Mouse (Mus musculus) thymus, postnatal 0 days (tissue): Measurements from ENCODE around the gene Acot12. TPM values are rescaled to one million over a fixed set of nuclear protein-coding genes. Genes with fewer than 3 reads are reported as not detected.

ENCODE experiments used
- DNase-seq: peaks from one replicate; pipeline ENCODE4 v3.0.0-alpha.2; 2015; ENCODE audit warnings: low spot score
- polyA plus RNA-seq: library from polyadenylated mRNA; unstranded; fragments of >200 nt; fragmentation: Nextera tagmentation; extraction: Ambion mirVana; gene quantifications from 2 replicates; pipeline ENCODE4 v1.2.1, GENCODE M21; 2015

Gene Acot12
- polyA plus RNA-seq = 0.05 and 0.08 TPM in 2 replicates

DNA sequence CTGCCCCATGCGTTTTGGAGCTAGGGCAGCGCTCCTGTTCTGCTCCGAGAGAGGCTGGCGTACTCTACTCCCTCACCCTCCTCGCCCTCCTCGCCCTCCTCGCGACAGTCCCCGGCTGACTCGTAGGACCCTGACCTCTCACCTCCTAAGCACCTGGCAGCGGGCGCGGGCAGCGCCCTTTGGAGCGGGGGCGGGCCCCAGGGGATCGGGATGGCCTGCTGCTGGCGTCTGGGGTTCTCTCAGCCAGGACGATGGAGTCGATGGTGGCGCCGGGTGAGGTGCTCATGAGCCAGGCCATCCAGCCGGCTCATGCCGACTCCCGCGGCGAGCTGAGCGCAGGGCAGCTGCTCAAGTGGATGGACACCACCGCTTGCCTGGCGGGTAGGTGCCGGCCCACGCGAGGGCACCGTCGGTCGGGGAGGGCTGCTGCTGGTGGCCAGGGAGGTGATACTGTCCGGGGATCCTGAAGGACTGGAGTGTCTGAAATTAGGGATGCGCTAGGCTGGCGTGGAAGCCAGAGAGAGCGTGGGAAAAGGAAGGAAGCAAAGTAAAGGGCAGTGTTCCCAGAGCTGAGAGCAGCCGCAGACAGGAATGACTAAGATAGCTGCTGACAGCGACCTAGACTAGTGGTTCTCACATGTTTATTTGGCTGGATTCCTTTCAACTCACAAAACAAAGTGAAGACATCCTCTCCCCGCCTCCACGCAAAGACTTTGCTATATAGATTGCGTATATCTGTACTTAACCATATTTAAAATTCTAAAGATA lies at the start of gene Acot12:
Acot12 (plus strand) TSS at position 233 of the 768 bp plus-strand sequence.
- no peak for DNase-seq

DNA sequence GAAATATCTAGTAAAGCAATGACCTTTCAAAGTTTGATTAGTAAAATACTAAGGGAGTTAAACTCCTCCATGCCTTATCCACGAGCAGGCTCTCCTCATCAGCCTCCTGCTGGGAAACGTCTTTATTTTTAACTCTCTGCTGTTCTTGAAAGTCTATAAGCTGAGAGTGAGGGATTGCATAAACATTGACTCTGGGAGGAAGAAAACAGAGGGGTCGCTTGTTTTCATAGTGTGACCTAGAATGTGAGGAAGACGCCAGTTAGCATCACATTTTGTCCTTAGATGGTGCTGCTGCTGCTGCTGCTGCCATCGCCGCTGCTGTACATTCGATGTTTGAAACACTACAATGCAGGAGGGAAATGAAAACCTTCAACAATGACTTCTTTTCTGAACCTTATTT lies 47.7 kb upstream of the Acot12 start:
- no peak for DNase-seq

DNA sequence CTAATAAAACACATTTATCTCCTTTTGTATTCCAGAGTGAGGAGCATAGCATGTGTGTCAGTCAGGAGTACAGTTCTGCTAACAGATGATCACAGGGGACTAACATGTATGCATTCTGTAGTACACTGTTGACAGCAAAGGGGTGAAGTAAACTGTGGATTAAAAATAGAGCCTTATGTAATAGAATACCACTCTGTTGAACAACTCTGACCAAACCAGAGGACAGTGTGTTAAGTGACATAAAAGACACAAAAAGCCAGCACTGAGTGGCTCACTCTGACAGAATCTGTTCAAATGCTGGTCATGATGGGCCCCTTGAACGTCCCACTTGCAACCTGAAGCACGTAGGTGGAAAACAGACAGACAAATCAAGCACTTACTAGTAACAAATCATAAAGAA lies 45.9 kb upstream of the Acot12 start:
- DNase-seq = no peak

DNA sequence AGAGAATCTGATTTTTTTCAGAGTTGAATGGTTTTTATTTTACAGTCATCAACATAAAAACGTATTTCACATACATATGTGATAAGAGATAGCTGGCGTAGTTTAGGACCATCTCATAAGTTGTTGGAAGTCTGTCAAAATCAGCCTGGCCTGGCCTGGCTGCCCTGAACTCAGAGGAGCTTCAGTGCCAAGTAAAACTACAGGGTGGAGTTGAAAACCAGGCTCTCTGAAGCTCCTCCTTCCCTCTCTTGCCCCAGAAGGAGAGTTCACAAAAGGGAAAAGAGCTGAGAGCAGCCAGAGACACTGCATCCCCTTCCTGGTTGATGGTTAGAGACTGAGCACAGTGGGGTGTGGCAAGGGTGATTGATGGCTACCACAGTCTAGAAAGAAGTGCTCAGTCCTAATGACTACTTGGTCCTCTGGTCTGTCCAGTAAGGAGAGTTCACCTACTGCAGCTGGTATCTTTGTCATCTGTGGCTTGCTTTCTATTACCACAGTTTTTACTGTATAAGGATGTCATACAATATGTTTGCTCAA lies 45.1 kb upstream of the Acot12 start:
- no peak for DNase-seq

DNA sequence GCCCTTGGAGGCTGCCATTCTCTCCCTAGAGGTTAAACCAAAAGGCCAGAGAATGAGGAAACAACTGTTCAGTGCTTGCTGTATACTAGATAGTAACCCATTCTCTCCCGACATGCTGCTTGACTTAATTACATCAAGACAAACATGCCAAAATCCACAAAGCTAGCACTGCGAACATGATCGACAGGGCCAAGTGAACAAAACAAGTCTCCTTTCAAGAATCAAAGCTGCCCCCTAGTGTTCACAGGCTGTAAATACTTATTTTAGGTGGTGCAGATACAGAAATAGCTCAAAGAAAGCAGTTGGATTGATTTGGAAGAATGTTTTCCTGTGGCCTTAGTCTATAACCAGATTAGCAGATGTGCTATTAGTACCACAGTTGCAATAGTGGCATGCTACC lies 44.3 kb upstream of the Acot12 start:
- DNase-seq = peak; percentile 78

DNA sequence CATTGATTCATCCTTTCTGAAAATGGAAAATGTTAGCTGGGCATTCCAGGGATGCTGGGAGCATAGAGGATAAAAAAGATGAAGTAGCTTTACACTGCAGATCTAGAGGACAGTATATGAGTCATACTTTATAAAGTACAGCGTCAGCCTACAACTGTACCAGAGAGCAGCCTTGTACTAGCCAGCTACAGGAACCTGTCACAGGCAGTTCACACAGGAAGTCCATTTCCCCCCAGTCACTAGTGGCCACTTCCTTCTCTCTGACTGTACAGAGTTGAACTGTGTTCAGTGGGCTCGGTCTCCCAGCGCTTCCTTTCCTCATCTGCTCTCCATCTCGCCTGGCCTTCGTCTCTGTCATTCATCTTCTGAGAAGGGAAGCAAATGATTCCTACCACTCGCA lies 39.0 kb upstream of the Acot12 start:
- peak; percentile 21 for DNase-seq

DNA sequence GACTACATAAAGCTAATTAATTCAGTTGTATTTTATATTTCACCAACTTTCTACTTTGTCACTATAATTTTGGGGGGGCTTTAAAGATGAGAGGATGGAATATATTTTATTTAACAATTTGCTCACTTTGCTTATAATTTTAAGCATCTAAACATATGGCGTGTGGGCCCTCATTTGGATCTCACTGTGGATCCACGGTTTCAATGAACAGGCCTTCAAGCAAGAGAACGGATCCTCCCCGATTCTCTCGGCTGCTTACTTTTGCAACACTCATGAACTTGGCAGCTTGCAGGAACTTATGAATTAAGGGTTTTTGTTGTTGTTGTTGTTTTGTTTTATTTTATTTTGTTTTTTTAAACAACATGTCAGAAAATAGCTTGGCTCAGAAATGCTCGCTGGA lies 21.8 kb upstream of the Acot12 start:
- DNase-seq = no peak

DNA sequence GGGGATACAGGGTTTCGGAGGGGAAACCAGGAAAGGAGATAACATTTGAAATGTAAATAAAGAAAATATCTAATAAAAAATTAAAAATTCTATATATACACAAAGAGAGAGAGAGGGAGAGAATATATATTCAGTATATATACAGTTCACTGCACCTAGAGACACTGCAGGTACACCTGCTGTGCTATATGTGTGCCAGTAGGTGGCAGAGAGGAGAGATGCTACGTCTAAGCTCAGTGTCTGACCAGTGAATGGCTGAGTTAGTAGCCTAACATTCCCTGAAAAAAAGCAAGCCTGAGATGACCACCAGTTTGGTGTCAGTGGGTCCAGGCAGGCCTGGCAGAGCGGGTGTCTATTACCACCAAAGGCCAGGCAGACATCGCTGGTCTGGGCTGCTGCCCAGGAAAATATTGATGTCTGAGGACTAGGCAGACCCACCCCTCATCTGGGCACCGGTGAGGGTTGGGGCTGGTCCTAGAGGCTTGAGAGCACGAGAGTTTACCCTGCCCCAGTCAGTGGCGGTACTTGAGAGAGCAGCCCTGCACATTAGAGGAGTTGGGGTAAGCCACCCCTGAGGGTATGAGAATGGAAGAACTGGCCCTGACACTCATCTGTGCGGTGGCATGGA lies 18.1 kb upstream of the Acot12 start:
- peak; percentile 19 for DNase-seq

DNA sequence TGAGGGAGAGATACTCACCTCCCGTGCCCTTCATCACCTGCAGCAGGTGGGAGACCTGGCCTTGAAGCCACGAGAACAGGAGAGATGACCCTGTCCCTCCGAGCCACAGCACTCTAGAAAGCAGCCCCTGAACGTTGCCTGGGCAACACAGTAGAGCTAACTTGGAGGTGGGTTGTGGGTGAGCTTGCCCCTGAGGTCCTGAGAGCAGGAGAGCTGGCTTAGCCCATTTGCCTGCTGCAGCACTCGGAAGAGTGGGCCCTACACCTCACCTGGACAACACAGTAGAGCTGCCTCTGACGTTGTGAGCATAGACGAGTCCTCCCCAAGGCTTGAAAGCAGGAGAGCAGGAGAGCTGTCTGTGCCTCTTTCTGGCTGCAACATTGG lies 17.6 kb upstream of the Acot12 start:
- DNase-seq = no peak

DNA sequence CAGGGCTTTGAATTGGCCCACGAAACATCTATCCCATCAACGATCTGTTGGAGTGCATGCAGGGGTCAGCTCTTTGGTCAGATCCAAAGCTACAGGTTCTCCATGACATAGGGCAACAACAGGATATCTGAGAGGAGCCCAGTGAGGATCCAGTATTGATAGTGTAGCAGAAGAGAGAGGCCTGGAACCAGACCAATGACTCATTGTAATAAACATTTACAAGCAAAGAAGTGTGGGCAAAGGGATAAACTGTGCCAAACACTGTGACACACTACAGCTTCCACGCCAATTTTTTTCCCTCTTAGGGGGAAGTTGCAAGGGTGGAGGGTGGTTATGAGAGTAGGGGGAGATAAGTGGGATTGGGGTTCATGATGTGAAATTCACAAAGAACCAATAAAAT lies 17.1 kb upstream of the Acot12 start:
- no peak for DNase-seq

DNA sequence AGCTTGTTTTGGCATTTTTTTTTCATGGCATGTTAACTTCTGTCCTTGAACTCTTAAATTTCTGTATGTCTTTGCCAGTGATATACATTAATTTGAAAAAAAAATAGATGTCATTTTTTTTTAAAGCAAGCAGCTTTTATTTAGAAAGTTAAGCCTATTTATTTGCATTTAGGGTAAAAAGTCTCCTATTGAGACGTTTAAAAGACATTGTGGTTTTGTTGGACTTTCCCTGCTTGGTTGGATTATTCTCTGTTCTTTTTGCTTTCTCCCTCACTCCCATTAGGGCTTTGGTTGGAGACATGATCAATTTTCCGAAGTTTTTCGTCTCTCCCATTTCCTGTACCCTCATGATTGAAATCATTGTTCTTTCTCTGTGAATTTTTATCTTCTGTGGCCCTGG lies 16.2 kb upstream of the Acot12 start:
- no peak for DNase-seq

DNA sequence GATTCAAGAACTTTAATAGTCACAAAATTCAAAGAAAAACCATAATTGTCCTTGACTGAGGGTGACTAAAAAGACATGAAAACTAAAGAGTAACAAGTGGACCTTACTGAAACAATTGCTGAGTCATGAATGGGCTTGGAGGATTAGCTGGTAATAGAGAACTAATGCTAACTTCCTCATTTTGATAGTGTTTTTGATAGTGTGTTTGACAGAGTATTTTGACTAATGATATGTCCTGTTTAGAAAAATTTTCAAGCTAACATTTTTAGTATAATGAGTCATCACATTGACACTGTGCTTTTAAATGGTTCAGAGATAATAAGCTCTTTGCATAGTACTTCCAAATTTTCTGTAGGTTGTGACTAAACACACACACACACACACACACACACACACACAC lies 13.4 kb upstream of the Acot12 start:
- DNase-seq = no peak

DNA sequence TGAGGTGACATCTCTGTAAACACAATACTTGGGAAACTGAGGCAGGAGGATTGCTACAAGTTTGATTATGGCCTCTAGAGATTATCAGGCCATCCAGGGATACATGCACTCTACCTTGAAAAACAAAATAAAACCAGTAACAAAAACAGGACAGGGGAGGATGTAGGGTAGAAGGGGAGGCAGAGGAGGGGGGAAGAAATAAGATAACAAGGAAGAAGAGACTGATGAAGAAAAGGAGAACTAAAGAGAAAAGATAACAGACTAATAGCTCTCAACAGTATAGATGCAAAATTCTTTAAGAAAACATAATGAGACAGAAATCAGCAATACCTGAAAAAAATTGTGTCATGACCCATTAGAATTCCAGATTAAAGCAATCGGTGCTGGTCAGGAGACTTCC lies 4.1 kb upstream of the Acot12 start:
- no peak for DNase-seq

DNA sequence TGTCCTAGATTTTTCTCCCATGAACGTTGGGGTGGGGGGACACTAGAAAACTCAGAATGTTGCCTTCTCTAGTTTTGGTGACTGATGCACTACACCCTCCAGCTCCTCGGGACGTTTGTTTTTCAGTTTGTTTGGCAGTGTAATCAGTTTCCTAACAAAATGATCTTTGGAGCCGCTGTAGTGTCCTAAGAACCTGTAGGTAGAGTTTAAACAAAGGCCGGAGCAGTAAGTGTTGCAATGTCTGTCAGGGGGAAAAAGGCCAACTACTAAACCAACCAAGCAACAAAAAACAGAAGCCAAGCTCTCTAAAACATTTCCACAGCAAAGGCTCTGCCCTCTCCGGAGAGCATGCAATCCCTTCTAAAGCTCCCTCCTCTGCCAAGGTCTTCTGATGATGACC lies 461 bp upstream of the Acot12 start:
- no peak for DNase-seq

DNA sequence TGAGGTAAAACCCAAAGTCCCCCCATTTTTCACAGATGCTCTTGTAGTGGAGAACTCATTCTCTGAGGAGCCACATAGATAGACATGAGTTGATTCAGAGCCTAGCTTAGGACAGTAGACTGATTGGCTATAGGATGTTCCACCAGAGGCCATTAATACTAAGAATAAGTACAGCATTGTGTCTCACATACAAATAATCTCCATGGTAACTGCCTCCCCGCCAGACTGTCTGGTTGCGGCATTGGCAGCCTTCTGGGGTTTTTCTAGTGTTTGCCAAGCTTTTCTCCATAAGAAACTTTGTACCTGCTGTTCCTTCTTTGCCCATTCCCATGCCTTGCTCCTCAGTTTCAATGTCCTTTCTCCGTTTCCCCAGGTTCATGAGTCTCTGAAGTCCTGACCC lies 1.9 kb downstream of the Acot12 start:
- DNase-seq = no peak

DNA sequence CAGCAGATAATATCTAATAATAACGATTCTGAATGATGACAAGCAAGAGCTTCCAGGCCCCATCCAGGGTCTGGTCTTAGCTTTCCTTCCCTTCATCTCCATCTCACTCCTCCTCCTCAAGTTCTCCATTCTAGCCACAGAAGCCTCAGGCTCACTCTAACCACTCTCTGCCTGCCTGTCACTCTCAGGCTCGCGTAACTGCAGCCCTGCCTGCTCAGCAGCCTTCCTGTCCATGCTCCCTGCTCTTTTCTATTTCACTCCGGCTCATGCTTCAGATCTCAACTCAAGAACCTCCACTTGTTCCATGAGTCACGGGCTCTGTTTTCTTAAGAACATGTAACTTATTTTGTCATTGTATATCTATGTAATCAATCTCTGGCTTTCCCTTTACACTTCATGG lies 5.2 kb downstream of the Acot12 start:
- DNase-seq = no peak

DNA sequence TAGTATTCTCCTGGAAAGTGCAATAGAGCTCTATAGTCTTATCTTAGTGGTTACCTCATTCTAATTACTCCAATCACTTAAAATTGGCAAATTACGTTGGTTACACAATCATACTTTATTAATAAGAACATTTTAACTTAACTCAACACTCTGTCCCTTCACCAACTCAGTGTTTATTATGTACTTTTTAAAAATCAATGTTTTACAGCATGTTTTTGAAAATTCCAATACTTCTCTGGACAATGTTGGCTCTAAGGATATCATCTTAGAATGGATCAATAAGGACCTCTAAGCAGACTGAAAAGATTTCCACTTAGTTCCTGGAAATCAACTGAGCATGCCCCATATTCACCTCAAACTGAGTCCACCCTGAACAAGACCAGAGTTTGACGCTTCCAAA lies 7.1 kb downstream of the Acot12 start:
- no peak for DNase-seq

DNA sequence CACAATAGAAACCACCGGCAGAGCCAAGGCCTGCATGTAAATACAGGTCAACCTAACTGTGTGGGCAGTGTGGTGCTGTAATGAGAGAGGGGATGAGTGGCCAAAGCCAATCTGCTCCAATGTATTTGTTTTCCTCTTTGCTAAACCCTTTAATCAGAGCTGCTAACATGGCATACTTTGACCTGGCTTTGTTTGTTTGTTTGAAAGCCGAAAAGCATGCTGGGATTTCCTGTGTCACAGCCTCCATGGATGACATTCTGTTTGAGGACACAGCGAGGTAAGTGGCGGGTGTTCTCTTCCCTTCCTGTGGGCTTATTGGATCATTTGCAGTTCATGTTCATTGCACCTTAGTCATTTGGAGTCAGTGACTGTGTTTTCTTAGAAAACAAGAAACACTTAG lies 8.7 kb downstream of the Acot12 start:
- DNase-seq = no peak

DNA sequence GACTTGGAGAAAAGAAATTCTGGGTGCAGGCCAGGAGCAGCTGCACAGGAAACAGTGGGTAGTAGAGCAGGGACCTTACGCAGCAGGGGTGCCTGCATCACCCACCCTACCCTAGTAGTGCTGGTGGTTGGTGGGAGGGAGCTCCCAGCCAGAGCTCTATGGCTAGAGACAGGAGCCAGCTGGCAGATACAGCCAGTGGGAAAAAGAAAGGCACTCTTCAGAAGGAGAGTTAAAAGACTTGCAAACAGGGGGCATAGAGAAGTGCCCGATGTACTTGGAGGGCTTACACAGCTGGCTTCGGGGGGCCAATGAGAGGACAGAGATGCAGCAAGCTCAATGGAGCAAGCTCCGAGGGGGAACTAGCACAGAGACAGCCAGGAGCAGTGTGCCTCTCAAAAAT lies 12.4 kb downstream of the Acot12 start:
- peak; percentile 57 for DNase-seq

DNA sequence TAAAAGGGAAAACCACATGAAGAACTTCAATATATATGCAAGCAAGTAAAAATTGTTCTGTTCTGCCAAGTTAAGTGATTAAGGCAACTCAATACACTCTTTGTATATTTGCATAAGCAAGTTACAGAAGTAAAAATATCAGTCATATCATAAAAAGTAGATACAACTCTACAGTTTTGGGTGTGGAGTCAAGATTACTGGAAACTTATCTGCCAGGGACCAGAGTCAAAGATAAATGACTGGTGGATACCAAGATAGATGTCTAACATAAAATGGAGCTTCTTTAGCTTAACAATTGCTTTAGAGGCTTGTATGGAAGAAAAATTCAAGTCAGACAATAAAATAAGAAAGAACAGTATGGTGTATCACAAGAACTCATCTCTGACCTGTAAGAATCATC lies 13.4 kb downstream of the Acot12 start:
- DNase-seq = no peak

DNA sequence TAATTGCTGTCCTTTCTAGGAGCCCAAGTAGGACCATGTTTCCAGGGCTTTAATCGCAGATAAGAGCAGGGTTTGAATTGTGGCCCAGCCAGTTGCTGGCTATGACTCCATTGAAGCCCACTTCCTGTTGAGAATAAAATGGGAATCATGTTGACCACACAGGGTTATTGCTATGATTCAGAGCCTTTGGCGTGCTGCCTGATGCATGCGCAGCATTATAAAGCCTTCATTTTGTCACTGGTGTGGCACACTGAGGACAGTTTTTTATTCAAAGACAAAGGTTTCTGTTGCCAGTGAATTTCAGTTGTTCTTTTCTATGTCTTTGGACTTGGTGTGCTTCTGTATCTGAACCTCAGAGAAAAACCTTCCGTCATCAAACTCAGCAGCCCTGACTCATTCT lies 14.9 kb downstream of the Acot12 start:
- DNase-seq = no peak

DNA sequence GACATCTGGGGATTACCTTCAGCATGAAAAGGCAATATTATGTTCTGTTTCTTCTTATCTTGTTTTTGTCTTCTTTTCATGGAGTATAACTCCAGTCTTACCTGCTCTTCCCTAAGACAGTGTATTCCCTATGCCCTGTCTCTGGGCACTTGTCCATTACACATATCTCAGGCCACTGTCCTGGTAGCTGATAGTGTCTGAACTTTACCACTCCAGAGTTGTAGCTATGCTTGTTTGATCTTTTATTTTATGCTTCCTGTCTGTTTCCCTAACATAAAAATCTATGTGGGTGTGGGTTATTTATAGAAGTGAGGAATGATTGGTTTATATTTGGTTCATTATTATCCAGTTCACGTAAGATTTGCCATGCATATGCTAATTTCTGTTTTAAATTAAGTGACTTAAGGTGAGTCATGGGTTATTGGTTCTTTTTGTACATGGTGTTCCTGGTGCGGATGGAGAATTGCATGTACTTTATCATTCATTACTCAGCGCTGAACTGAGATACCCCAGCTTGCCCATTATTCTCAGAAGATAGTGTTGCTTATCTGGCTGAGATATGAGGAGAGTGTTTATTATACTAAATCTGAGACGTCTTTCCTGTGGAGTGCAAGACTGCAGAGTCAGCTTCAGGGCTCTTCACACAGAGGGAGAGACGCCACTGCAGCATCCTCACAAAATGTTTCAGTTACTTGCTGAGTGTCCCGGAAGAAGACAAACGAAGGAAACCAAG lies 17.2 kb downstream of the Acot12 start:
- no peak for DNase-seq
